12 mouse cellular contexts compared by ENCODE assay signal in the genomic region with DNA sequence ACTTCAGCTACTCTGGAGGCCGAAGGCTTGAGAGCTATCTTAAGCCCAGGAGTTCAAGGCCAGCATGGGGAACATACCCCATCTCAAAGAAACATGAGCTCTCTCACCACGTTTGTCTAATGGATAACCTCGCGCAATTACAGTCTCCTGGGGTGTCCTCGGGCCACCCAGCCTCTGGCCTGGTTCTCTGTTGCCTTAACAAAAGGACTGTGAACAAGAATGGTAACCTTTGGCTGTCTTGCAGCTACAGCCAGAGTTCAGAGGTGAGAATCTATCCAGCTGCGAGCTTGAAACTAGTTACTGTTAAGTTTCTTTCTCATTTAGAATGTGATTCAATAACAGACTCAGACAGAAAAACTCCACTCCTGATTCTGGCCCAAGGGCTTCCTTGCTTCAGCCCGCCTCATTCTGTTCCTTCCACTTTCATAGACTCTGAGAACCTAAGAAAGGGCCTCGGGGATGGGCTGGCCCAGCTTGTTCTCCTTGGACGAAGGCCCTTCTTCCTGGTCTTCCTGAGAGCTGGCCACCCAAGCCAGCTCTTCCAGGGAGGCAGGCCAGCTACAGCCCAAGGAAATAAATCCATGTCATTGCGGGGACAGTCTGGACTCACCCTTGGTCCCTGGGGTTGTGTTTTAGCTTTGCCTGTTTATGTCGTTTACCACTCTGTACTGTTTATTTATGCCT. TPM values are rescaled to one million over a fixed set of nuclear protein-coding genes. Genes with fewer than 3 reads are reported as not detected.
DNase-seq lines count a peak whose midpoint lies in the region; ATAC-seq and TF ChIP-seq lines count a peak whose summit lies in the region.
"Had no signal": no experiment of that assay in that cellular context is flagged by ENCODE, and none has a peak within 500 bp of the region (broad histone marks: within the 10 kb centered on the region; RNA-seq: fewer than 3 reads in every experiment).

No protein-coding gene starts in this region.

- peak overlapping the region; percentile 48; the same call in 1 of the 2 replicates for H3K27ac ChIP-seq in heart, adult 2 months
- H3K27ac ChIP-seq in testis, adult 2 months (ENCODE audit: control insufficient read depth, insufficient read depth, low read depth, low read length): peak overlapping the region; percentile 22; the same call in 1 of the 2 replicates
- H3K27ac ChIP-seq: limb, embryonic 13.5 days had no signal

- no peak for TF ChIP-seq POLR2A in heart, adult 2 months (IDR thresholded peaks at IDR 0.05; ENCODE audit: insufficient read depth, low read depth, low read length)
- no peak for TF ChIP-seq POLR2A in testis, adult 2 months (IDR thresholded peaks at IDR 0.05; ENCODE audit: control insufficient read depth, low read depth, low read length)

- no peak overlapping the region for H3K9ac ChIP-seq in heart, adult 2 months (ENCODE audit: low read depth, low read length)

- H3K27me3 ChIP-seq in heart, adult 2 months (ENCODE audit: control insufficient read depth, insufficient read depth, low read length): peaks cover 4% of the 10 kb centered on the region
- H3K27me3 ChIP-seq in testis, adult 2 months (ENCODE audit: control insufficient read depth, insufficient read depth, low read length): peaks cover 2% of the 10 kb centered on the region; the same call in 1 of the 2 replicates

- DNase-seq in heart, adult 2 months: peak in 1 of 2 experiments; percentile 31
- DNase-seq in heart, postnatal 4 days: no peak
- no peak for DNase-seq in testis, postnatal 10 days (ENCODE audit: low spot score)
- DNase-seq in kidney, adult 8-10 months: peak; percentile 78 to 87
- DNase-seq in yolk sac, embryonic 10.5 days (ENCODE audit: low spot score): peak; percentile 51
- DNase-seq in adrenal gland, adult 8-10 months: no peak
- DNase-seq: cerebellum, postnatal 14 days; right cerebral cortex, postnatal 14 days had no signal

- no peaks in the 10 kb centered on the region for H3K79me2 ChIP-seq in heart, adult 2 months (replicated peaks; ENCODE audit: control insufficient read depth, insufficient read depth, low read length)

- H3K4me1 ChIP-seq in heart, adult 2 months (ENCODE audit: control insufficient read depth, insufficient read depth, low read length): peaks cover 15% of the 10 kb centered on the region
- H3K4me1 ChIP-seq in testis, adult 2 months (ENCODE audit: control insufficient read depth, insufficient read depth, low read length): peaks cover 25% of the 10 kb centered on the region

- ATAC-seq in granulocyte monocyte progenitor cell, adult 5-6 weeks (replicated peaks; ENCODE audit: poor library complexity, severe bottlenecking): no peak
- ATAC-seq: CD4-positive, CD25-positive, alpha-beta regulatory T cell, adult 4 months had no signal

- 61% methylated on average over 11 of the region's 11 CpGs for WGBS in heart, adult 2 months

- TF ChIP-seq EP300 in heart, adult 2 months (IDR thresholded peaks at IDR 0.05; ENCODE audit: insufficient read depth, low read depth, low read length): no peak

- intact Hi-C loops in heart, adult 2 months (cut with DNase I): loop anchor here (2.0 to 10.0 kb wide), 2 partner anchors 43 to 63 kb away; no protein-coding TSS in a partner anchor

- H3K4me3 ChIP-seq in heart, adult 2 months: no peak overlapping the region
- no peak overlapping the region for H3K4me3 ChIP-seq in testis, adult 2 months (ENCODE audit: control insufficient read depth, low read depth, low read length)

- no peaks in the 10 kb centered on the region for H3K36me3 ChIP-seq in heart, adult 2 months (ENCODE audit: control insufficient read depth, insufficient read depth, low read length)
- H3K36me3 ChIP-seq in testis, adult 2 months (ENCODE audit: control insufficient read depth, insufficient read depth, low read length): no peaks in the 10 kb centered on the region
- H3K36me3 ChIP-seq: limb, embryonic 13.5 days had no signal

- no peak for TF ChIP-seq CTCF in heart, adult 2 months (IDR thresholded peaks at IDR 0.05)
- no peak for TF ChIP-seq CTCF in testis, adult 2 months (IDR thresholded peaks at IDR 0.05; ENCODE audit: control insufficient read depth, insufficient read depth, insufficient replicate concordance, low read depth, low read length)

RNA-seq across cellular contexts. Expression of gene Ntn1, which starts 12.5 kb away (rescaled TPM):
- 10 to 100 TPM; 55.1 to 70.5 TPM for total RNA-seq in heart, adult 2 months (2021)
- polyA plus RNA-seq in heart, adult 2 months (2012; rRNA removed): 32.4 and 35.4 TPM in 2 replicates
- total RNA-seq in heart, postnatal 4 days (2021): 100 to 1,000 TPM in 1 of 2 experiments, 10 to 100 TPM in 1; 85.3 to 101 TPM
- 1.6 and 2.4 TPM in 2 replicates for polyA plus RNA-seq in testis, adult 2 months (2012; rRNA removed)
- not detected in 2 replicates for total RNA-seq in granulocyte monocyte progenitor cell, adult 5-6 weeks (2014; fragmentation: Nextera tagmentation)
- not detected in 2 replicates for total RNA-seq in granulocyte monocyte progenitor cell, adult 5-6 weeks (2017)
- total RNA-seq in adrenal gland, adult 8-10 months (2022): 10 to 100 TPM; 14.3 to 20.8 (median 16.2) TPM

RNA-seq across cellular contexts. Expression of gene Pik3r5, which starts 43.8 kb away (rescaled TPM):
- 1 to 10 TPM in 1 of 2 experiments, under 1 TPM in 1; 0.84 to 1.3 TPM for total RNA-seq in heart, adult 2 months (2021)
- 1.4 and 2.9 TPM in 2 replicates for polyA plus RNA-seq in heart, adult 2 months (2012; rRNA removed)
- 1 to 10 TPM; 1.2 TPM for total RNA-seq in heart, postnatal 4 days (2021)
- polyA plus RNA-seq in testis, adult 2 months (2012; rRNA removed): 0.69 and 0.77 TPM in 2 replicates
- total RNA-seq in granulocyte monocyte progenitor cell, adult 5-6 weeks (2014; fragmentation: Nextera tagmentation): 16.5 TPM in 2 replicates
- 4.4 and 9.0 TPM in 2 replicates for total RNA-seq in granulocyte monocyte progenitor cell, adult 5-6 weeks (2017)
- total RNA-seq in adrenal gland, adult 8-10 months (2022): 1 to 10 TPM; 1.7 to 4.6 (median 2.9) TPM

Comparison
In these comparisons a context has a peak if more than half of its experiments do, and no peak if none do; other contexts are left out.
1. DNase-seq: peak in kidney, adult 8-10 months (2 of 2) and yolk sac, embryonic 10.5 days (single experiment); none in heart, postnatal 4 days (single experiment), testis, postnatal 10 days (single experiment) and adrenal gland, adult 8-10 months (single experiment).
2. RNA of gene Ntn1, which starts 12.5 kb away (total RNA-seq): 85.3 to 101 TPM in heart, postnatal 4 days, 55.1 to 70.5 TPM in heart, adult 2 months and 14.3 to 20.8 TPM in adrenal gland, adult 8-10 months; not detected in granulocyte monocyte progenitor cell, adult 5-6 weeks; every median in the first group is over 10 times any median in the second.